Mouse (Mus musculus) B cell, adult 2 months (primary cell): Measurements from ENCODE around the gene Etfa.

ENCODE experiments used
- DNase-seq, 2 experiments: peaks; one replicate each; pipeline ENCODE4 v3.0.0; 2022

Gene Etfa

DNA sequence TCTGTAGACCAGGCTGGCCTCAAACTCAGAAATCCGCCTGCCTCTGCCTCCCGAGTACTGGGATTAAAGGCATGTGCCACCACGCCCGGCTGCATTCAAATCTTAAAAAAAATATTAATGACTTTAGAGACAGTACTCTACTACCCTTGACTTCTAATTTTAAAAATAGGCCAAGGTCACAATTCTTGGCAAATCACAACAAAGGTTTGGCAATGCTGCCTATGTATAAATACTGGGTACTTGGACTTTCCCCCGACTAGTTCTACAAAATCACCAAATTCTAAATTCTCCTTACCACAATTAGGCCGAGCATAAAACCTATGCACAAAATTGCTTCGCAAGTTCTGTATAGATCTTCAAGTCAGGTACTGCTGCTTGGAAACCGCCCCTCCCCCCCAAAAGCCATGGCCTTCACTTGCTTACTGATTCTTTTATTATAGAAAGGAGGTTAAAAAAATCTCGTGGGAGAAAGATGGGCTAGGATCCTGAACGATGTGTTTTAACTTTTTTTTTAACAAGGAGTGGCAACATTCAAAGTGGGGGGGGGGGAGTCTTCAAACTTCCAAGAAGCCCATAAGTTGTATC lies 1.3 kb downstream of the Etfa start:
- DNase-seq: no peak

DNA sequence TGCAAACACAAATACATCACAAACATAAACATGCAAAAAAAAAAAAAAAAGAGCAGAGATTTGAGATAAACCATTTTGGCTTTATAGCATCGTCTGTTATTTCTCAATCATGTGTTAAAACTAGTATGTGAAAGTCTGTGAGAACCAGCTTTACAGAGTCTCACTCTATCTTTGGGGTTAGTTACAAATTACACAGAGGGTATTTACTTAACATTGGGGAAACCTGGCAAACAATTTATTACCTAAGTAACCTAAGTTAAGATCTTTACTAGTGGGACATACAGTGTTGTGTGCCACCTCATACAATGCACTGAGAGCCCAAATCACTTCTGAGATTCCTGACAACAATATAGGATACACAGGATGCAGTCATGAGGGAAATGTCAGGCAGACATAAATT lies 2.3 kb downstream of the Etfa start:
- no peak for DNase-seq

- no peak for DNase-seq
Observed at GRCm38 (mm10) chr9:55508701-55509100, 3.3 kb downstream of the Etfa start.

GRCm38 (mm10) chr9:55507922-55508321 lies 4.1 kb downstream of the Etfa start:
- no peak for DNase-seq

DNA sequence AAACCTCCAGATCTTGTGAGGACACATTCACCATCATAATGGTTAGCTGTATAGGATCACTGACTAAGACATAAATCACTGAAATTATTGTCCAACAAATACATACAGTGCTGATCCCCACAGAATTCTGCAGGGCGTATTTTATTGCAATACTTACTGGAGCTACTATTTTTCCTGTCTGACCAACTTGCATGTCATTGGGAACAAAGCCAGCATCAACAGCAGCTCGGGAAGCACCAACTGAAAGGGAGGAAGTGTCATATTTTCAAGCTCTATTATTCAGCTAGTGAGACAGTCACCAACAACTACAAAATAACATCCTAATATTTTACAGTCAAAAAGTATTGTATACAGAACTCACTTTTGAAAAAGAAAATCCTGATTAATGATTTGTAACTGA lies 29.9 kb downstream of the Etfa start:
- no peak for DNase-seq

- DNase-seq: no peak
Observed at GRCm38 (mm10) chr9:55478699-55479098, 33.3 kb downstream of the Etfa start.

DNA sequence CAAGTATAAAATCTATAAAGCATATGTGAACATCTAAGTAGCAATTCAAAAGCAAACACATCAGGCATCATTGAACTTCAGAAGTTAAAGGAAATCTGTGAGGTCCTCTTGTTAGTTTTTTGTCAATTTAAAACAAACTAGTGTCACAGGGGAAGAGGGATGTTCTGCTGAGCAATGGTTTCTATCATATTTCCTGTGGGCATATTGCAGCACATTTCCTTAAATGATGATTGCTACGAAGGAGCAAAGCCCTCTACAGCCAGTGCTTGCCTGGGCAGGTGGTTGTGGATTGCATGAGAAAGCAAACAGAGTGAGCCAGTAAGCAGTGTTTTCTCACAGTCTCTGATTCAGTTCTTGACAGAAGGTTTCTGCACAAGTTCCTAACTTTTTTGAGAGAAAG lies 36.0 kb downstream of the Etfa start:
- no peak for DNase-seq

- DNase-seq: no peak
Observed at GRCm38 (mm10) chr9:55468397-55468796, 43.6 kb downstream of the Etfa start.

DNA sequence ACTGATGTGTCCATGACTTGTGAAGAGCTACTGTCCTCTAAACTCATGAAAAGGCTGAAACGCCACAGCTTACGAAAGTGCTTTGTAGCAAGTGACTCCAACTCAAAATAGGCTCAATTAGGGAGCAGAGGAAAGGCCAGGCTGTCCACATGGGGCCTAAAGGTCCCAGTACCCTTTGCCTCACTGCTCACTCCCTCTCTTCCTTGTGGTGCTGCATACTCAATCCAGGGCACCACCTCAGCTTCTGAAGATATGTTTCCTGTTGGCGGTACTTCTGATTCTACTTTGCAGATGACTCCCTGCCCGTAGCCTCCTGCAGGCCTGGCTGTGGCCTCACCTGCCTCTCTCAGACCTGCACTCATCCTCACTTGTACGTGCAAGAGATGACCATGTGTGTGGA lies 58.7 kb downstream of the Etfa start:
- DNase-seq: no peak

DNA sequence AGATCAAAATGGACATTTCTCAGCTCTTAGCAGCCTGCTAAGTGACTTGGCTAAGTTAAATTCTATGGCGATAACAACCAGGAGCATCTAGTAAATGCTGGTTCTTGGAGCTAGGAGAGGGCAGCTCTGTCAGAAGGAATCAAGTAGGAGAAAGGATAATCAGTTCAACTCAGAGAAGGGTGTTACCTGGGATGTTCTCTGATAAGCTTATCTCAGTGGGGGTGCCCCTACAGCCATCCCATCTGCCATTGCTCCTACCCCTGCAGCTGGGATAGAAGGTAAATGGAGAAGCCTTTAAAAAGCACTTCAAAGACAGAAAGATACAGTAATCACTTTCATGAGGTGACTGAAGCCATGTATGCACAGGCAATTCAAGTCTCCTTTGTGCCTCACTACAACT lies 59.1 kb downstream of the Etfa start:
- DNase-seq: no peak

- DNase-seq: no peak
Observed at GRCm38 (mm10) chr9:55451426-55451825, 60.6 kb downstream of the Etfa start.

- DNase-seq: no peak
Observed at GRCm38 (mm10) chr9:55450035-55450434, 62.0 kb downstream of the Etfa start.

DNA sequence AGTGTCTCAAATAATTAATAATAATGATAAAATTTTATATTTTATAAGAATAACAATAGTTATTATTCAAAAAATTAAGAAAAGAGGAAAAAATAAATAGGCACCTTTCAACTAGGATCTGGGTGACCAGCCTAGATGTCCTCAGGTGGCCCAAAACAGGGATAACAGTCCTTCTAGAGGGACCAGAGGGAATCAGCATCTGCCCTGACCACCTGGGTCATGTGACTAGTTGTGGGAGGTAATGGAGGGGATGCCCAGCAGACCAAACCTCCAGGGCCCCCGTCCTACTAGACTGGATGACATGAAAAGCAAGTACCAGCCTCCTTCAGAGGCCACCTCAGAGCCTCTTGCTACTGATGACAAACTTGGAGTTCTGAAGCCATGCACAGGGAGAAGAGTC lies 62.9 kb downstream of the Etfa start:
- DNase-seq: no peak

- no peak for DNase-seq
Observed at GRCm38 (mm10) chr9:55447509-55447908, 64.5 kb downstream of the Etfa start.

DNA sequence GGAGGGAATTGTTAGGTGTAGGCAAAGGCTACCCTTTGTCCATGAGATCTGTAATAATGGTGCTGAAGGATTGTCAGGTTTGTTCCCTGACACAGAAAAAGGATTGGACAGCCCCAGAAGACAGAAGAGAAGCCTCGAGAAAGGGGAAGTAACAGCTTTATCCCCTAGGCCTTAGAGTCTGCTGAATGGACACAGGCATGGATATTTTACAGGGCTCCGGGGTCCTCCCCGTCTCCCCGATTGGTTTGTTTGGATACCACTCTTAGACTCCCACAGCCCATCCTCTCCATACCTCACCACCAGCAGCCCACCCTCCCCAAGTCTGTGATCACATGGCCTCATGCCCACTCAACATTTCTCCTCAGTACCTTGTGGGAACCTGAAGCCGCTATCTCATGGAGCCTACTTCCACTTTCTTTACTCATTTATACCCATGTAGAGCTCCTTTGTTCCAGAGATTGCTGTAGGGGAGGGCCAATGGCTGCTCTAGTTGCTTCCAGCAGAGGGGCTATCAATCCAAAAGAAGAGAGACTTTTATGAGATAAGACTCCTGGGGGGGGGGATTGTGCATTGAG lies 72.8 kb downstream of the Etfa start:
- DNase-seq: no peak

GRCm38 (mm10) chr9:55438433-55438832 lies 73.6 kb downstream of the Etfa start:
- DNase-seq: no peak

DNA sequence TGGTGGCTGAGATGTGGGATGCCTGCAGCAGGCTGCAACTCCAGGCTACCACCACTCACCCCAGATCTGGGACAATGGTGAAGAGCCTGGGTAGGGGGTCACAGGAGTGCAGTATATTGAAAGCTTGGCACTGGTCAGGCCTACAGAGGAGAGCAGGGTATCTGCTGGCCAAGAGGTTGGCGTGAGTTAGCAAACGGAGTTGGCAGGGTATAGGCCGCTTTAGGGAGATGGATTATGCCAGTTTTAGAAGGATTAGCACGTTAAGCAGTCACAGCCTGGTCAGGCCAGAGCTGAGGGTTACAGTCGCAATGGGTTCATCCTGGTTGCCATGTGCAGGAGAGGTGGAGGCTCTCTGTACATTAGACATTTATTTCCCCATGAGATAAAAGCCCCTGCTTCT lies 78.2 kb downstream of the Etfa start:
- DNase-seq: no peak

GRCm38 (mm10) chr9:55432306-55433289 lies 79.4 kb downstream of the Etfa start:
- DNase-seq: no peak

DNA sequence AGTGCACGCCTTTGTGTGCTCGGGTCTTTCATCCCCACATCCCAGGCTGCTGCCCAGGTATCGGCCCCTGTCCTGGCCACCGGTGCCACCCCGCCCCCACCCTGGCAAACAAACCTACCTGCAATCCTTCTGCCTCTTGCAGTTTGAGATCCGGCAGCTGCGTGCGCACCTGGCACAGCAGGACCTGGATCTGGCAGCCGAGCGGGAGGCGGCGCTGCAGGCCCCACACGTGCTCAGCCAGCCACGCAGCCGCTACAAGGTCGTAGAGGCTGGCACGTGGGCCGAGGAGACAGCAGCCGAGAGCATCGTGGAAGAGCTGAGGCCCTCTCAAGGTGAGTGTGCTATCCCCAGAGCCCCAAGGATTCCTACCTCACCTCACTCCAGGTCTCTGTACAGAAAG lies 81.9 kb downstream of the Etfa start:
- DNase-seq: no peak

GRCm38 (mm10) chr9:55429242-55429975 lies 82.6 kb downstream of the Etfa start:
- peak; percentile 71 to 74 for DNase-seq

DNA sequence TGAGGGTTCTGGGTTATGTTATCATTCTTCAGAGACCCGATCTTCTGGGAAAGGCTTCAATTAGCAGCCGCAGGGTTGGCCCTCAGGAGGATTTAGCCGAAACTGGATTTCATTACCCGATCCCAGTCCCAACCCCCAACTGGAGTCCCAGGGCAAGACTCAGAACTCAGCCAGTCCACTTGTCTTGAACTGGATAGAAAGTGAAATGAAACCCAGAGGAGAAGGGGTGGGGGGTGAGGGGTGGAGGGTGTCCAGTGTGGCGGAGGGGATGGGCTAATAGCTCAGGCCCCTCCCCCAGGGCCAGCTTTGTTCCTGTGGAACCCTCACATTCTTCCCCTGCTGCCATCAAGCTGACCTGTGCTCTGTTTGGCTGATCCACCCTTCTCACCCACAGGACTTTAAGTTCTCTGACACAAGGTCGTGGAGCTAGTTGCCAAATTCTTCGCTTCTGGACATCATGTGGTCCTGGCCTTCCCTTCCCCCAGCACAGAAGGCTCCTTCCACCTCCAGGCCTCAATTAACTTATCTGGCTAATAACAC lies 86.7 kb downstream of the Etfa start:
- DNase-seq: no peak

DNA sequence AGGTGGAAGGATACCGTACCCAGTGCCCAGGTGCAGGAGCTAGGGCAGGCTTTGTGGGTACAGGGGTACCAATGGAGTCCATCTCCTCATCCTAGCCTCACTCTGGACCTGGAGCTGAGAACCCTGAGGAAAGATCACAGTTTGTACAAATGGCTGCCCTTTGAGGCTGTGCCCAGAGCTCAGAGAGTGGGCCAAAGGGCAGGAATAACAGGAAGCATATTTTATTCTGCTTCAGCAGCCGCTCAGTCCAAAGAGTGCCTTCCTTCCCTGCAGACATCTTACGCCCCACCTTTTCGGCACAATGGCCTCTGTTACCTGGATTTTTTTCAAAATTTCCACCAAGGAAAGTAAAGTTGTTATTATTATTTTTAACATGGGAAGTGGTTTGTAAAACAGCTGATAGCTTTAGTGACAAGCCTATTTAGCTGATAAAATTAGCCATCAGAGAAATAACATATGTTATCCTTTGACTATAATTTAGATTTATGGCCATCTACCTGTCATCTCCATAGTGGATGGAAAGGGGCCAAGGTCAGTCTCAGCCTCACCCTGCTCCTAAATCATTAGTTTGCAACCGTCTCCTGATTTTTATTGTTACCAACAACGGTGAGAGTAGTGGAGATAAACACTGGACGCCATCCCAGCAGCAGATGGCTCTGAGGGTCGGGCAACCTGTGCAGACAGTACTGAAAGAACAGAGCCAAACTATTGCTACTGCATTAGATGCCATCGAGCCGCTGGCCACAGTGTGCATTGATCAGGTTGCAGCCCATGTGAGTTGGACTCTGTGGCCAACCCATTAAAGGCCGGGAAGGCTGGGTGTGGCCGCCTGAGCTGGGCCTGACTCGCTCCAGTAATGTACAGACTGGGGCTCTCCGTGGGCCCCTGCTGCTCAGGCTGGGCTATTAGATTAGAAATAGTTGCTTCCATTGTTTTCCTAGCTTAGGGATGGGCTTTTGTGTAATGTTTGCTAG lies 88.3 kb downstream of the Etfa start:
- DNase-seq: no peak
